Mouse (Mus musculus): Measurements from ENCODE around the gene Trim10. TPM values are rescaled to one million over a fixed set of nuclear protein-coding genes. Genes with fewer than 3 reads are reported as not detected.

The Trim10 gene
- polyA plus RNA-seq, 1 experiment from 2014 or later, result 32.3 TPM

GRCm38 (mm10) chr17:36836427-36836812, 33.0 kb upstream of the Trim10 start:
- H3K9ac ChIP-seq (ENCODE audit: low read depth, low read length), result peak overlapping the region; percentile 72
- WGBS (ENCODE audit: insufficient replicate concordance), result 18% methylated on average over 3 of the region's 3 CpGs
- ATAC-seq (replicated peaks; ENCODE audit: insufficient number of reproducible peaks, low FRiP score, low TSS enrichment), result peak; percentile 25; the same call in 1 of the 2 replicates

GRCm38 (mm10) chr17:36836874-36837647, 32.3 kb upstream of the Trim10 start, which contains the start of gene Trim26:
Trim26 (plus strand) TSS chr17:36837134.
- Histone ChIP-seq H3K27ac (ENCODE audit: low read depth, low read length) (peak within 1 kb of the TSS; percentile 96), H3K9ac (ENCODE audit: low read depth, low read length) (peak within 1 kb of the TSS; percentile 89), H3K27me3 (ENCODE audit: control insufficient read depth, insufficient read depth, low read length) (no peaks in the 10 kb centered on the region), H3K9me3 (replicated peaks; ENCODE audit: control insufficient read depth, low read length) (no peaks in the 10 kb centered on the region), H3K4me2 (peak within 1 kb of the TSS; percentile 69), H3K4me3 (ENCODE audit: low read depth, low read length) (peak within 1 kb of the TSS; percentile 80), H3K4me1 (ENCODE audit: control insufficient read depth, insufficient read depth, low read length) (peaks cover 7% of the 10 kb centered on the region; the same call in 1 of the 2 replicates), H3K36me3 (ENCODE audit: control insufficient read depth, insufficient read depth, low read length) (no peaks in the 10 kb centered on the region)
- peak; percentile 98 for ATAC-seq (replicated peaks; ENCODE audit: insufficient number of reproducible peaks, low FRiP score, low TSS enrichment)
- WGBS (ENCODE audit: insufficient replicate concordance), result under 1% methylated on average over 44 of the region's 58 CpGs

More at GRCm38 (mm10) chr17:36836427-36836812, 33.0 kb upstream of the Trim10 start:
- peak overlapping the region; percentile 96 for H3K27ac ChIP-seq (ENCODE audit: low read depth, low read length)
- no peaks in the 10 kb centered on the region for H3K9me3 ChIP-seq (replicated peaks; ENCODE audit: control insufficient read depth, low read length)
- peak overlapping the region; percentile 69 for H3K4me2 ChIP-seq
- no peaks in the 10 kb centered on the region for H3K36me3 ChIP-seq (ENCODE audit: control insufficient read depth, insufficient read depth, low read length)
- peak overlapping the region; percentile 80 for H3K4me3 ChIP-seq (ENCODE audit: low read depth, low read length)
- no peaks in the 10 kb centered on the region for H3K27me3 ChIP-seq (ENCODE audit: control insufficient read depth, insufficient read depth, low read length)
- peaks cover 7% of the 10 kb centered on the region; the same call in 1 of the 2 replicates for H3K4me1 ChIP-seq (ENCODE audit: control insufficient read depth, insufficient read depth, low read length)

GRCm38 (mm10) chr17:36839001-36839400, 30.4 kb upstream of the Trim10 start:
- ATAC-seq (replicated peaks; ENCODE audit: insufficient number of reproducible peaks, low FRiP score, low TSS enrichment), result no peak
- 80% methylated on average over 5 of the region's 5 CpGs for WGBS (ENCODE audit: insufficient replicate concordance)
- Histone ChIP-seq H3K27ac (ENCODE audit: low read depth, low read length) (no peak overlapping the region), H3K27me3 (ENCODE audit: control insufficient read depth, insufficient read depth, low read length) (no peaks in the 10 kb centered on the region), H3K9me3 (replicated peaks; ENCODE audit: control insufficient read depth, low read length) (no peaks in the 10 kb centered on the region), H3K9ac (ENCODE audit: low read depth, low read length) (no peak overlapping the region), H3K4me1 (ENCODE audit: control insufficient read depth, insufficient read depth, low read length) (peaks cover 10% of the 10 kb centered on the region), H3K4me2 (no peak overlapping the region), H3K36me3 (ENCODE audit: control insufficient read depth, insufficient read depth, low read length) (no peaks in the 10 kb centered on the region), H3K4me3 (ENCODE audit: low read depth, low read length) (no peak overlapping the region)

GRCm38 (mm10) chr17:36839931-36840330, 29.4 kb upstream of the Trim10 start:
- H3K27ac ChIP-seq (ENCODE audit: low read depth, low read length), result no peak overlapping the region
- no peak overlapping the region for H3K4me3 ChIP-seq (ENCODE audit: low read depth, low read length)
- H3K27me3 ChIP-seq (ENCODE audit: control insufficient read depth, insufficient read depth, low read length), result no peaks in the 10 kb centered on the region
- H3K9ac ChIP-seq (ENCODE audit: low read depth, low read length), result no peak overlapping the region
- no peaks in the 10 kb centered on the region for H3K9me3 ChIP-seq (replicated peaks; ENCODE audit: control insufficient read depth, low read length)
- ATAC-seq (replicated peaks; ENCODE audit: insufficient number of reproducible peaks, low FRiP score, low TSS enrichment), result no peak
- no peaks in the 10 kb centered on the region for H3K36me3 ChIP-seq (ENCODE audit: control insufficient read depth, insufficient read depth, low read length)
- H3K4me1 ChIP-seq (ENCODE audit: control insufficient read depth, insufficient read depth, low read length), result peaks cover 20% of the 10 kb centered on the region
- no peak overlapping the region for H3K4me2 ChIP-seq
- 70% methylated on average over 3 of the region's 3 CpGs for WGBS (ENCODE audit: insufficient replicate concordance)

- H3K27ac ChIP-seq (ENCODE audit: low read depth, low read length), result no peak overlapping the region
- H3K4me2 ChIP-seq, result no peak overlapping the region
- H3K9ac ChIP-seq (ENCODE audit: low read depth, low read length), result no peak overlapping the region
- no peaks in the 10 kb centered on the region for H3K36me3 ChIP-seq (ENCODE audit: control insufficient read depth, insufficient read depth, low read length)
- no peaks in the 10 kb centered on the region for H3K27me3 ChIP-seq (ENCODE audit: control insufficient read depth, insufficient read depth, low read length)
- peaks cover 18% of the 10 kb centered on the region for H3K4me1 ChIP-seq (ENCODE audit: control insufficient read depth, insufficient read depth, low read length)
- no peak overlapping the region for H3K4me3 ChIP-seq (ENCODE audit: low read depth, low read length)
- ATAC-seq (replicated peaks; ENCODE audit: insufficient number of reproducible peaks, low FRiP score, low TSS enrichment), result no peak
- H3K9me3 ChIP-seq (replicated peaks; ENCODE audit: control insufficient read depth, low read length), result no peaks in the 10 kb centered on the region
These were observed 28.4 kb upstream of the Trim10 start for GRCm38 (mm10) chr17:36840961-36841445.

GRCm38 (mm10) chr17:36843696-36844095, 25.7 kb upstream of the Trim10 start:
- no peak overlapping the region for H3K27ac ChIP-seq (ENCODE audit: low read depth, low read length)
- no peaks in the 10 kb centered on the region for H3K27me3 ChIP-seq (ENCODE audit: control insufficient read depth, insufficient read depth, low read length)
- no peak for ATAC-seq (replicated peaks; ENCODE audit: insufficient number of reproducible peaks, low FRiP score, low TSS enrichment)
- 77% methylated on average over 7 of the region's 7 CpGs for WGBS (ENCODE audit: insufficient replicate concordance)
- H3K9me3 ChIP-seq (replicated peaks; ENCODE audit: control insufficient read depth, low read length), result no peaks in the 10 kb centered on the region
- H3K4me3 ChIP-seq (ENCODE audit: low read depth, low read length), result no peak overlapping the region
- H3K9ac ChIP-seq (ENCODE audit: low read depth, low read length), result no peak overlapping the region
- H3K36me3 ChIP-seq (ENCODE audit: control insufficient read depth, insufficient read depth, low read length), result no peaks in the 10 kb centered on the region
- H3K4me1 ChIP-seq (ENCODE audit: control insufficient read depth, insufficient read depth, low read length), result peaks cover 13% of the 10 kb centered on the region
- no peak overlapping the region for H3K4me2 ChIP-seq

GRCm38 (mm10) chr17:36844286-36844719, 25.1 kb upstream of the Trim10 start:
- no peaks in the 10 kb centered on the region for H3K36me3 ChIP-seq (ENCODE audit: control insufficient read depth, insufficient read depth, low read length)
- no peaks in the 10 kb centered on the region for H3K9me3 ChIP-seq (replicated peaks; ENCODE audit: control insufficient read depth, low read length)
- H3K9ac ChIP-seq (ENCODE audit: low read depth, low read length), result no peak overlapping the region
- H3K27ac ChIP-seq (ENCODE audit: low read depth, low read length), result no peak overlapping the region
- no peak overlapping the region for H3K4me3 ChIP-seq (ENCODE audit: low read depth, low read length)
- H3K4me1 ChIP-seq (ENCODE audit: control insufficient read depth, insufficient read depth, low read length), result peaks cover 13% of the 10 kb centered on the region
- H3K4me2 ChIP-seq, result no peak overlapping the region
- ATAC-seq (replicated peaks; ENCODE audit: insufficient number of reproducible peaks, low FRiP score, low TSS enrichment), result no peak
- H3K27me3 ChIP-seq (ENCODE audit: control insufficient read depth, insufficient read depth, low read length), result no peaks in the 10 kb centered on the region

GRCm38 (mm10) chr17:36844725-36845124, 24.6 kb upstream of the Trim10 start:
- Histone ChIP-seq H3K36me3 (ENCODE audit: control insufficient read depth, insufficient read depth, low read length) (no peaks in the 10 kb centered on the region), H3K4me1 (ENCODE audit: control insufficient read depth, insufficient read depth, low read length) (peaks cover 13% of the 10 kb centered on the region), H3K4me3 (ENCODE audit: low read depth, low read length) (no peak overlapping the region), H3K9ac (ENCODE audit: low read depth, low read length) (no peak overlapping the region), H3K27me3 (ENCODE audit: control insufficient read depth, insufficient read depth, low read length) (no peaks in the 10 kb centered on the region), H3K9me3 (replicated peaks; ENCODE audit: control insufficient read depth, low read length) (no peaks in the 10 kb centered on the region), H3K27ac (ENCODE audit: low read depth, low read length) (no peak overlapping the region), H3K4me2 (no peak overlapping the region)
- ATAC-seq (replicated peaks; ENCODE audit: insufficient number of reproducible peaks, low FRiP score, low TSS enrichment), result no peak
- WGBS (ENCODE audit: insufficient replicate concordance), result 76% methylated on average over 1 of the region's 1 CpGs

- no peak overlapping the region for H3K4me3 ChIP-seq (ENCODE audit: low read depth, low read length)
- H3K36me3 ChIP-seq (ENCODE audit: control insufficient read depth, insufficient read depth, low read length), result peaks cover 16% of the 10 kb centered on the region
These were observed 20.5 kb upstream of the Trim10 start for GRCm38 (mm10) chr17:36848911-36849310.

More at GRCm38 (mm10) chr17:36848911-36849310, 20.5 kb upstream of the Trim10 start:
- Histone ChIP-seq H3K27me3 (ENCODE audit: control insufficient read depth, insufficient read depth, low read length) (no peaks in the 10 kb centered on the region), H3K4me2 (no peak overlapping the region), H3K4me1 (ENCODE audit: control insufficient read depth, insufficient read depth, low read length) (peaks cover 17% of the 10 kb centered on the region), H3K9me3 (replicated peaks; ENCODE audit: control insufficient read depth, low read length) (no peaks in the 10 kb centered on the region), H3K9ac (ENCODE audit: low read depth, low read length) (no peak overlapping the region), H3K27ac (ENCODE audit: low read depth, low read length) (no peak overlapping the region)
- 81% methylated on average over 5 of the region's 5 CpGs for whole genome bisulfite sequencing (ENCODE audit: insufficient replicate concordance)
- ATAC-seq (replicated peaks; ENCODE audit: insufficient number of reproducible peaks, low FRiP score, low TSS enrichment), result no peak
